Mouse (Mus musculus) small intestine, adult 2 months (tissue): ENCODE results near the gene Rnf115.

Experiments
- CTCF ChIP-seq: fragments of 200-500 bp; IDR thresholded peaks from 2 replicates; pipeline ENCODE4 v1.5.1; 2012; ENCODE audit warnings: low read depth, mild to moderate bottlenecking, control low read depth, inconsistent platforms, low read length, moderate library complexity, mixed read lengths; ENCODE audit not compliant: insufficient replicate concordance, insufficient read length; ENCODE audit errors: extremely low read depth
- POLR2A ChIP-seq: fragments of 200-500 bp; IDR thresholded peaks from 2 replicates; pipeline ENCODE4 v1.6.1; 2012; ENCODE audit warnings: low read depth, mild to moderate bottlenecking, control low read depth, inconsistent platforms, low read length, moderate library complexity

DNA sequence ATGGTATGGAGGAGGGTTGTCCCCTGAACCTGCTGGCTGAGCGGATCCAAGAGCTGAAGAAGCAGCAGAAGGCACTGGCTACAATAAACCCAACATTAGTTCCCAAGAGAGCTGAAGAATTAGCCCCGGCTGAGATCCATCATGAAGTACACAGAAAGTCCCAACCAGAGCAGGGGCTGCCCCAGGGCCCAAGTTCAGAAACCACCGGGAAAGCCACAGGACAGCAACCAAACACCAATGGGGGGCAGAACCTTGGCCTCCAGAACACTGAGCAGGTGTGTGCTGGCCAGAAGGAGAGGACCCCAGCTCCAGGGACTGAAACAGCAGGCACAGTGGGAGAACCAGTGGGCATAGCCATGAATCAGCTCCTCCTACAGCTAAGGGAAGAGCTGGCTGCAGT lies 44.0 kb upstream of the Rnf115 start:
- TF ChIP-seq CTCF = no peak
- no peak for TF ChIP-seq POLR2A
